Mouse (Mus musculus) brain, embryonic 14.5 days (tissue): ENCODE data around the gene Tmem33. TPM values are rescaled to one million over a fixed set of nuclear protein-coding genes. Genes with fewer than 3 reads are reported as not detected.

Experiments used
- DNase-seq: peaks from one replicate; pipeline ENCODE4 v3.0.0-alpha.2; 2011; ENCODE audit warnings: low read depth
- CTCF ChIP-seq: fragments of 200-500 bp; IDR thresholded peaks from 2 replicates; pipeline ENCODE4 v1.5.1; 2012; ENCODE audit warnings: inconsistent platforms, mild to moderate bottlenecking, moderate library complexity, borderline replicate concordance; ENCODE audit not compliant: insufficient read depth, insufficient read length; ENCODE audit errors: extremely low read depth
- POLR2A ChIP-seq: fragments of 200-500 bp; IDR thresholded peaks from 2 replicates; pipeline ENCODE4 v1.6.1; 2012; ENCODE audit warnings: mild to moderate bottlenecking, inconsistent platforms, borderline replicate concordance; ENCODE audit not compliant: poor library complexity, insufficient read depth, insufficient read length, severe bottlenecking; ENCODE audit errors: extremely low read depth
- polyA plus RNA-seq: library from polyadenylated mRNA; depleted of rRNA; stranded (reverse); fragments of >200 nt; gene quantifications from 2 replicates; pipeline ENCODE4 v1.2.3, GENCODE M21; 2012; rRNA removed

The Tmem33 gene
- 64.7 and 90.7 TPM in 2 replicates for polyA plus RNA-seq

DNA sequence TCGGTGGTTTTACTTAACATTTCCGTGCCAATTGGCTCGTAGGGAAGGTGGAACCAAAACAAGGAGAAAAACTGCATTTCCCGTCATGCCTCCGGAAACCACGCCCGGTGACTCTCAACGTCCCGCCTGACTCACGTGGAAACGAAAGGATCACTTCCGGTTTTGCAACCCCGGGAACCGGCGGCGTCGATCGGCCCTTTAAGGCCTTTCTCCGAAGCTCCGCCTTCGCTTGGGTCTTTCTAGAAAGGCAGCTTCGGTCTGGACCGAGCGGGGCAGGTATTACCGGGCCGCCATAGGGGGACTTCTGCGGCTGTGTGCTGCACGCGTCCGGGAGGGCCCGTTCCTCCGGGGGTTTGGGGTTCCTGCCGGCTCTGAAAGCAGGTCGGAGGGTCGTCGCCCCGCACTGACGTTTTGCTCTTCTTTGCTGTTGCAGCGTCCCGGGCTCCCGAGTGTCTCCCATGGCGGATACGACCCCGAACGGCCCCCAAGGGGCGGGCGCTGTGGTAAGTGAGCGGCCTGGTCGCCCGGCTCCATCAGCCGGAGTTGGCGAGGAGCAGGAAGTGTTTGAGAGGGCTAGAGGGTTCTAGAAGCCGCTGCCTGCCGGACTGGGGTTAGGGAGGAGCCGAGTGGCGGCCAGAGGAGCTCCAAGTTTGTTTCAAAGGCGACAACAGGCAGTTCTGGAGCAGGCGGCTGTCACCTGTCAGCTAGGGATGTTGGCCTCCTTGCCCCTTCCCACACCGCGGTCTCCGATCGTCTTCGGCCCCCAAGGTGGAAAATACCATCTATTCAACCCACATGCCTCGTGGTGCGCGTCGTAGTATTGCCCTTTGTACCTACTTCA is at the start of gene Tmem33:
Tmem33 (plus strand) TSS at position 35 of the 841 bp plus-strand sequence.
- peak; percentile 98 for DNase-seq
- TF ChIP-seq POLR2A (no peak), CTCF (no peak)

DNA sequence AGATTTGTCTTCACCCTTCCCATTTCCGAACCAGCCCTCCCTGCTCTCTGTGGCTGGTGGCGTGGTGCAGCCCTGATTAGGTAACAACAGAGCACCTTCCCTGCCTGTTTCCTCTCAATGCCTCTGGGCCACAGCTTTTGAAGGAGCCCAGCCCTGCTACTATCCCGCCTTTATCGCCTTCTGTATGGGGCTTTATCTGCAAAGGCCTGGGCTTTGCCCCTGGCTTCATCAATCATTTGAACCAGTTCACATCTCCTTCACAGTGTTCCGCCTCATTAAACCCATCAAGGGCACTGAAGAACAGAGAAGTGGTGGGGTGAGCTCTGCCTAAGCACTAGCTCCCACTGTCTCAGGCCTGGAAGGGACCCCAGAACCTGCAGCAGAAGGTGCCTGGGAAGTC is 47.2 kb upstream of the Tmem33 start:
- no peak for DNase-seq
- TF ChIP-seq POLR2A (no peak), CTCF (no peak)

GRCm38 (mm10) chr5:67215121-67216030 is 45.0 kb upstream of the Tmem33 start:
- TF ChIP-seq CTCF (no peak), POLR2A (no peak)
- DNase-seq: peak; percentile 45

- no peak for TF ChIP-seq CTCF
These were observed 44.2 kb upstream of the Tmem33 start for GRCm38 (mm10) chr5:67216031-67216778.

DNA sequence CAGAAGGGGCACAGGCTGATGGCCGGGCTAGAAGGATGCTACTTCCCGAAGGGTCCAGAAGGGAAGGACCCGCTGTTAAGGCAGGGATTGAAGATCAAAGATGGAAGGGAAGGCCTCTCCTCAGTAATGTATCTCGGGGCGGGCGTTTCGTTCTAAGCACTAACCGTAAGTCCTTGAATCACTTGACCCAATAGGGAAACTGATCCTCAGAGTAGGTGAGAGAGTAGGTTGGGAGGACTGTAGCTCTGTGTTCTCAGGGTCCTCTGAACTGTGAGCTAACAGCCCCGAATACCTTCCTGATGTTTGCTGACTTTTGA is 43.6 kb upstream of the Tmem33 start:
- DNase-seq: no peak
- TF ChIP-seq CTCF: no peak
- no peak for TF ChIP-seq POLR2A

More at GRCm38 (mm10) chr5:67216031-67216778, 44.2 kb upstream of the Tmem33 start:
- peak; percentile 53 for DNase-seq

- peak; percentile 31 for DNase-seq
- no peak for TF ChIP-seq POLR2A
These were observed 38.5 kb upstream of the Tmem33 start for GRCm38 (mm10) chr5:67221901-67222300.

DNA sequence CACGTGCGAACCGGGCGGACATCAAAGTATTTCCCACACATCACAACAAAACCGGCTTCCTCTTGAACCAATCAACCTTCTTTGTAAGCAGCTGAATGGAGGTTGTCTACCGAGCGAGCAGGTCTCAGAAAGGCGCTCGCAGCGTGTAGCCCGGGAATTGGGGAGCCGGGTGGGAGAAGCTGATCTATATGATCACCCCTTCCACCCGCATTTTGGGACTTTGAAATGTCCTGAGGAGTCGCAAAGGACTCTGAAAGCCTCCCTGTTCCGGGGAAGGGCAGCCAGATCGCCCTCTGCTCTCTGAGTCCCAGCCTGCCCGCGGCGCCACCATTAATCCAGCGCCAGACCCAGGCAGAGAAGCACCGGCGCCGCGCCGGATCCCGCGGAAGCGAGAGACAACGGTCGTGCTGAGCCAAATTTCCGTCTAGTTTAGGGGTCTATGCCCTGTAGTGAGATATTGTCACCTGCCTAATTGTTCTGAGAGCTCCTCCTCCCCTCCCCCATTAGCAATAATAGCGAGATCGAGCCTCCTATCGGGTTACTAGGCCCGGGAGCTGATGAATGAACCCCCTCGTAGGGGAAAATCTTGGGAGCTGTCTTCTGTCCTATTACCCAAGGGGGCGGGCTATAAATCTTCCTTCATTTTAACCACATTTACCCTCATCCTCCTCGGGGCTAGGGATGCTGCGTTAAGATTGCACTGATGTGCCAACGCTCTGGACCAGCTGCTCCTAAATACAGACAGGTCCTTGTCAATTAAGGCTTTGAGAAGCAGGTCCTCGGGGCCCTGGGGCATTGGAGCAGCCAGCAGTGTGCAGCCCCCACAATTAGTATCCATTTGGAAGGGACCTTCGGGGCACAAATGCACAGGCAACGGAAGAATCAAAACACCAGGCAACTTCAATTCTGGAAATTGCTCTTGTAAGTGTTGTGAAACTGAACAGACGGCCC is 37.6 kb upstream of the Tmem33 start:
- TF ChIP-seq CTCF (no peak), POLR2A (no peak)
- DNase-seq: peak; percentile 68

- TF ChIP-seq POLR2A (no peak), CTCF (no peak)
These were observed 36.8 kb upstream of the Tmem33 start for GRCm38 (mm10) chr5:67223391-67224121.

GRCm38 (mm10) chr5:67224122-67224502 is 36.3 kb upstream of the Tmem33 start:
- TF ChIP-seq POLR2A: no peak
- TF ChIP-seq CTCF: no peak
- no peak for DNase-seq

More at GRCm38 (mm10) chr5:67223391-67224121, 36.8 kb upstream of the Tmem33 start:
- DNase-seq: no peak

DNA sequence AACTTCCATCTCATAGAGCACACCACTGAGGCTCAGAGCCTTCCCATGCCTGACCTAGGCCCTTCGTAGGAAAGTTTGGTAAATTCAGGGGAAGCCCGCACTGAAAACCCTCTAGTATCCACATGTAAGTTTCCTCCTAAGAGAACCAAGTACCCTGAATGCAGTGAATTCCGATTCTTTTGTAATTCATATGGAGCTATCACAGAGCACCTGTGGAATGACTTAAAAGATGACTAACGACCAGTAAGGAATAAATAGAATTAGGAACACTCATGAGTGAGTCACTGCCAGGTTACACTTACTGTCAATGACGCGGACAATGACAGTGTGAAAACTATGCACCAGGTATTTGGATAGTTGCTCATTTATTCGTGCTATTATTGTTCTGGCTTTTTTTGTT is 34.6 kb upstream of the Tmem33 start:
- TF ChIP-seq CTCF: no peak
- TF ChIP-seq POLR2A: no peak
- DNase-seq: no peak
